Mouse (Mus musculus): ENCODE measurements at regions not wholly inside any gene's neighbourhood (a gene's known extent, or its start where the extent isn't known, plus 50 kb on each side); places are given as distances from the start of the nearest gene placed in this dataset.
A peak's percentile ranks its signal among the peaks of the same experiment; 100 is the strongest.
"Not testable (repeated sequence)": the region's sequence is repeated elsewhere in the genome, so short reads cannot be mapped to it uniquely, and the experiment has no call there.

- no peak for DNase-seq (ENCODE audit: low read depth, low spot score)
These were observed 52.3 kb upstream of the Gm10985 start for GRCm38 (mm10) chr3:53792541-53792940.

GRCm38 (mm10) chr3:53789706-53790105 is 55.2 kb upstream of the Gm10985 start:
- DNase-seq (ENCODE audit: low read depth, low spot score), result no peak

DNA sequence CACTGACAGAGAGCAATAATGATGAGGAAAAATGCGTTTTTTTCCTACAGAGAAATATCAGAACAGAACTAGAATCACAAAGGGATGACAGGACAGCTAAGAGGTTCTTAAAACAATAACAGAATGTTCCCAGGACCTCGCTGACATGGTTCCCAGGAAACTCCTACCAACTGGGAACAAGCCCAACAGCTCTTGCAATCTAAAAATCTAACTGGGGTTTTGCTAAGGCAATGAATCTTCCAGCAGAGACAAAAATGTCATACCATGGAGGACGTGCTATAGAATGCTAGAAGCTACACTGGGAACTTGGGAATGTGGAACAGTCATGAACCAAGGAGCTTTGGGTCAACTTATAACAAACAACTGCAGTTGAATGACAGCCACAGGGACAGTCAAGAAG is 59.7 kb upstream of the Gm10985 start:
- DNase-seq (ENCODE audit: low read depth, low spot score), result no peak

DNA sequence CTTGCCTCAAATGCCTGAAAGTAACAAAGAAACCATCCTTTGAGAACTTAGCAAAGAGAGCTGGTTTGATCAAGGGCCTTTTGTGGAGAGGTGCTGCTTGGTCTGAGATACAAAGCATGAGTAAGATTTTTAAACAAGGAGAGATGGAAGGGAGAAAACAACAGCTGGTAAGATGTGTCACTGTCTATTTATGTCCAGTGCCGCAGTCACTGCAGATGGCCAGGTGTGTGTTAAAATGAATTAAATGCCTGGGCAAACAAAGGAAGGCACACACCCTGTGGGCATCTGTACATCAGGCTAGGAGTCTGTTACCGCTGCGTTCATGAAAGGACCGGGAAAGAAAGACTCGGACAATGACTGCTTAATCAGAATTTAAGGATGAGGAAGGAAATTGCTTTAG is 68.2 kb upstream of the Gm10985 start:
- DNase-seq (ENCODE audit: low read depth, low spot score), result no peak

- no peak for DNase-seq (ENCODE audit: low read depth, low spot score)
These were observed 77.3 kb upstream of the Gm10985 start for GRCm38 (mm10) chr3:53767601-53768000.

DNA sequence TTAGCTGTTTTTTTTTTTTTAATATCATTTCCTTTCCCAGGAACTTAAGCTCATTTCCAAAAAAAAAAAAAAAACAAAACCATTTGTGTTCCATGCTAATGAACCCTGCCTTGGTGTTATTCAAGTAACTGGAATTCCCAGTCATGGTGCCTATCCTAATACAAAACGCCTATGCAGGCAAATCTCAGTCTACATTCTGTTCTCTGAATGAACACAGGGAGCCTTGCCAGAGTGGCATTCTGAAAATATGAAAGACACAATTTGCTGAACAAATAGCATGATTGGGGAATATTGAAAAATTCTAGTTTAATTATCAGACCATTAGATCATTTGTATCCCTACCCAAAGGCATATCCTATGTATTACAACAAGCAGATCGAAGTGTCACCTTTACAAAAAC is 80.9 kb upstream of the Gm10985 start:
- no peak for DNase-seq (ENCODE audit: low read depth, low spot score)

DNA sequence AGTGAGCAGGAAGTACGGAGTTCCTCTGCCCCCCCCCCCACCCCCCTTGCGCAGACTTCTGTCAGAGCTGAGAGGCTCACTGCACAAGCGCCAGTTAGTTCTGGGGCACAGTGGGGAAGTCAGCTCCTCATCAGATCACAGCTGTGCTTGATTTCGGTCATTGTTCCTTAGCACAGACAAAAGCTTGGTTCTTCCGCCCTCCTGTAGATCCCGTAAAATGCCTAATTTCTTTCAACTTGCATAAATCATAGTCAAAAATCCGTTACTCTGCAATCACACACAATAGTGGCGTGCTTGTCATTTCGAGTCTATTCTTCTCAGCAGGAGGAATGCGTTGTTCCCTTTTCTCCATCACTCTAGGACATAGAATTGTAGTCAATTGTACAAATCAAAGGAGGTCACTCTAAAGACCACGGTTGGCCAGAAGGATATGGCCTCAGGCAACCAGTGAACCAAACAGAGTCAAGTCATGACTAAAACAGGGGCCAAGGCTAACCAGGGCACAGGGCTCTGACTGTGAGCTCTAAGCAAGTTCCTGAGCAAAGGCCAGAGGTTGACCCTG is 83.3 kb upstream of the Gm10985 start:
- peak; percentile 21 for DNase-seq (ENCODE audit: low read depth, low spot score)

DNA sequence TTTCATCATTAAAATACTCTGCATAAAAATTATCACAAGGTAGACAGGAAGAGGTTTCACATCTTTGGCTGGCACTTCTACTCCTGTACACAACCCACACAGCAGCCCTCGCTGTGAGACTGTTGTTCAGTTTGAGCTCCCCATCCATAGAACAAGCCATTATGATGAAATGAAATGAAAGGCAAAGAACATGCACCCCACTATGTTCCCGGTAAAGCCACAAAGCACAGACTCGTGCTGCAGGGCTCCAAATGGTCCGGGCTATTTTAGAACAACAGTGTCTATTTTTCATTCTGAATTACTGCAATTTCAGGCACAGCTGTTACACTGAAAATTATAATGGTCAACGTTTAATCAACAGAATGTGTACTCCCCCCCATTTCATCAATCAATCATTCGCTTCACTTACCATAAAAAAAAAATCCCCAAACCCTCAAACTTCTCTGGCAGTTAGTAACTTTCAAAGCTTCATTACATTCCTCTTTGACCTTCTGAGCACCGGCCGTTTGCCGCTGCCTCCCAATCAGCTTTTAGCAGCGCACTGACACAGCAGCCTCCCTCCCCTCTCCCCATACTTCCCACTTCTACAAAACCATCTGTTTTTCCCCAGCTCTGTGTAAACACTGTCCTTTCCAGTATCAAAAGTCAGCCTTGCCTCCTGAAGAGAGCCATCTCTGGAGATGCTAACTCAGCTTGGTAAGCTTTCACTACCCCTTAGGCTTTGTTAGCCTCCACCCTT is 88.6 kb upstream of the Gm10985 start:
- DNase-seq (ENCODE audit: low read depth, low spot score), result no peak

- no peak for DNase-seq (ENCODE audit: low read depth, low spot score)
These were observed 80.0 kb upstream of the Frem2 start for GRCm38 (mm10) chr3:53737161-53737560.

DNA sequence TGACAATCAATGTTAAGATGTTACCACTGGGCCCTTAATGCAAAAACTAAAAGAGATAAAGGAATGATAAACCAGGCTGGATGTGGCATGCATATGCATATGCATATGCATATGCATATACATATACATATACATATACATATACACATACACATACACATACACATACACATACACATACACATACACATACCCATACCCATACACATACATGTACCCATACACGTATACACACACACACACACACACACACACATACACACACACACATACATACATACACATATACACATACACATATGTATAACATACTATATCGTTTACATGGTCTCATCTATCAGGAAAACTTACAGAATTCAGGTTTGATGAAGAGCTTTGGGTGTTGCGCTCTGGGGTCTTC is 78.5 kb upstream of the Frem2 start:
- DNase-seq (ENCODE audit: low read depth, low spot score), result not testable (repeated sequence)

- DNase-seq (ENCODE audit: low read depth, low spot score), result peak; percentile 9
These were observed 78.0 kb upstream of the Frem2 start for GRCm38 (mm10) chr3:53735147-53735546.

DNA sequence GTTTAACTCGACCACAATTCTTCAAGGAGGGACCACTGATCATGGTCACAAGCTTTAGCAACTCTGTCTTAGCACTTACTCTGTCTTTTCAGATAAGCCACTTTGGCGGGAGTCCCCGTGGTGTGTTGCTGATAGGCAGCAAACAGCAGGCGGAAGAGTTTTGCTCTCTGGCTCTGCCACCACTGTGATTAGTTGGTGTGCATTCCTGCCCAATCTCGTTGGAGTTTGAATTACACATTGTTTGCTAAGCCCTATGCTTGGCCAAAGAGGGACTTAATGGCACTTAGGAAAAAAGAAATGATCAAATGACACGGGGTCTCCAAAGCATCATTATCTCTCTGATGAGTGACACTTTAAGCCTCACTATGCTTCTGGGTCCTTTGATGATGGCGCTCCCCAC is 73.3 kb upstream of the Frem2 start:
- no peak for DNase-seq (ENCODE audit: low read depth, low spot score)

GRCm38 (mm10) chr3:53729810-53730209 is 72.7 kb upstream of the Frem2 start:
- DNase-seq (ENCODE audit: low read depth, low spot score), result peak; percentile 47

- no peak for DNase-seq (ENCODE audit: low read depth, low spot score)
These were observed 72.0 kb upstream of the Frem2 start for GRCm38 (mm10) chr3:53729131-53729530.

GRCm38 (mm10) chr3:53727737-53728136 is 70.6 kb upstream of the Frem2 start:
- DNase-seq (ENCODE audit: low read depth, low spot score), result peak; percentile 5

DNA sequence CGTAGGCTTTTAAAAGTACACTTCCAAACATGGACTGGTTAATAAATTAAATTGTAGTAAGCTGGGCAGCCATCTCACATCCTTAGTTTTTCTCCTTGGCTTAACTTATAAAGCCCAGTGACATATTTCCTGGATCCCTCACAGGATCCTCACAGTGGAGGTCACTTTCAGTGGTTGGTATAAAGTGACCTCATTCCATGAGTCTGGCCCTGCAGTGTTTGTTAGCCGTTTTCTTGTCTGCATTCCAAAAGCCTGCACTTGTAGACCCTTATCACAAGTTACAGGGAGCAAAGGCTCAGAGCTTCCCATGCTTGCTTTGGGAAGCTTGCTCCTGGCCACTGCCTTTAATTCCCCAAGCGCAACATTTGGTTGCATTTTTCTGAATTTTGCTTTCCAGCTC is 49.9 kb upstream of the Frem2 start:
- DNase-seq (ENCODE audit: low read depth, low spot score), result no peak

All from 3T3-L1 (cell line).